Mouse (Mus musculus) urinary bladder, postnatal 25 days (tissue): ENCODE measurements at regions not wholly inside any gene's neighbourhood (a gene's known extent, or its start where the extent isn't known, plus 50 kb on each side); places are given as distances from the start of the nearest gene placed in this dataset.

Experiments
- DNase-seq: peaks from one replicate; pipeline ENCODE4 v3.0.0; 2022; ENCODE audit warnings: low spot score

GRCm38 (mm10) chr19:28205691-28206090 lies 194.7 kb upstream of the Rfx3 start:
- no peak for DNase-seq

GRCm38 (mm10) chr19:28203719-28204118 lies 192.8 kb upstream of the Rfx3 start:
- DNase-seq = no peak

DNA sequence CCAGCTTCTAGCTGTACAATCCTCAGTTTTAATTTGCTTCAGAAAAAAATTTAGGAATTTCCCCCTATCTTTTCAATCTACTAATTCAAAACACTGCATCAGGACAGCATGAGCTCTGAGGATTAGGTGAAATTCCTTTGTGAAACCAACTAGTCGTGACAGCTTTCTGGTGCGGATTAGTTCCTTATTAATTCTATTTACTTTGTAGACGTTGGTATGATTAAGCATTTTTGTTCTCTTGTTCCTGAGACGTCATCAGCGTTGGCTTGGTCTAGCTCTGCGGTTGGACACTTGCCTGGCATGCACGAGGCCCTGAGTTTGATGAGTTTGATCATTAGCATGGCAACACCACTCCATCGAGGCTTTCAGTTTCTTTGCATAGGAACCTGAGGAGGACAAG lies 188.4 kb upstream of the Rfx3 start:
- DNase-seq = no peak

DNA sequence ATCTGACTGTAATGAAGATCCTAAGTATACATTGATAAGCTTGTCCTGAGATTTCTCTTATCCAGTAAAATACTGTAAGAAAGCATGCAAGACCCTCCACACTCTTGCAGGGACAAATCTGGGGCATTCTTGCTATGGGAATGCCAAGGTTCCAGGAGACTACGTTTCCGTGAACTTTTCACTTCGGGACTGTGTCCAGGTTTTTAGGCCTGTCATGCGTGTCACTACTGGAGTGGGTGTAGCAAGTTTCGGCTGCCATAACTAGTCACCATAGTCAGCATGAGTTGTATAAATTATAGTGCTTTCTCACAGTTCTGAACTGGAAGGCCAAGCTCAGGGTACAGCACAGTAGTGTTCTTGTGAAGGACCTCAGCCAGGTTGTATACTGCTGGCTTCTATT lies 185.9 kb upstream of the Rfx3 start:
- no peak for DNase-seq

DNA sequence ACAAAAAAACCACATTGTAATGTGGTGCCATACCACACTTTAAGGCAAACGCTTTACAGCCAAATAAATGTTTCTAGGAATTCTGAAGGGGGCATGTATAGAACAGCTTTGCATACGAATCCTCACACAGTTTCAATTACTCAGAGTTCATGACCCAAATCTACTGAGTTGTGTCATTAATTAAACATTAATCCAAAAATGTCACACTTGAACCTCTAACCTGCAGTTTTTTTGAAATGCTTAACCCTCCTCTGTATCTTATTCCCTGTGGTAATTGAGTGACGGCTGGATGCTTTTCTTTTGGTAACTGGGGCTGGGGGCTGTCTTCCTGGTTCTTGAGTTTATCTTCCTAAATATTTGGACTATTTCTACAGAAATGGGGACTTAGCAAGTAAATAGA lies 181.3 kb upstream of the Rfx3 start:
- DNase-seq = no peak

GRCm38 (mm10) chr19:28191428-28192116 lies 180.6 kb upstream of the Rfx3 start:
- no peak for DNase-seq

DNA sequence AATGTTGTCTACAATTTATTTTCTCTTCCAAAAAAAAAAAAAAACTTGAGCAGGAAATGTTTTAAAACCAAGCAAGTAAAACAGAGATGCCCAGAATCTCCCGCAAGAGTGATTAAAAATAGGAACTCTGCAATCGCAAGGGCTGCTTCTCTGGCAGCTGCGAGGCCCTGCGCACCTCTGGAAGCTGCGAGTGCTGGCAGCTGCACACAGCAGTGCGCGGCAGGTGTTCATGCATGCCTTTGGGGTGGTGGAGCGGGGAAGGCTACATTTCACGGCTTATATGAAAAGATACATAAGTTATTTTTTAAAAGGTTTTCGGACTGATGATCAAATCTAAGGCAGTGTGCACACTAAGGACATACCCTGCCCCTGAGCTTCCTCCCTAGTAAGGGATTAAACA lies 179.3 kb upstream of the Rfx3 start:
- DNase-seq = no peak

DNA sequence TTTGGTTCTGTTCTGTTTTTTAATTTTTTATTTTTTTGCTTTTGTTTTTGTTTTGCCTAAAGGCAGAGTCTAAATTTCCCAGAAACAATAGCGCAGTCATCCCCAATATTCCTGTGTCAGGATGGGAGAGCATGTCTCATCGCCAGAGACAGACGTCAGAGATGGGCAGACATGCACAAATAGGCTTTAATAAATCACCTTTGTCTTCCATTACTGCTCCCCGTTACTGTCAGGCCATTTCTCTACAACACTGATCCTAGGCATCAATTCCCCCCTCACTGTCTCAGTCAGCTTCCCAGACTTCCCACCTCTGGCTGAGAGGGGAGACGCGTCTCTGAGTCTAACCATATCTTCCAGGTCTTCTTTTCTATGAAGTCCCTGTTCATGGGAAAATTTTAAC lies 177.4 kb upstream of the Rfx3 start:
- no peak for DNase-seq

GRCm38 (mm10) chr19:28182411-28183182 lies 171.6 kb upstream of the Rfx3 start:
- no peak for DNase-seq

DNA sequence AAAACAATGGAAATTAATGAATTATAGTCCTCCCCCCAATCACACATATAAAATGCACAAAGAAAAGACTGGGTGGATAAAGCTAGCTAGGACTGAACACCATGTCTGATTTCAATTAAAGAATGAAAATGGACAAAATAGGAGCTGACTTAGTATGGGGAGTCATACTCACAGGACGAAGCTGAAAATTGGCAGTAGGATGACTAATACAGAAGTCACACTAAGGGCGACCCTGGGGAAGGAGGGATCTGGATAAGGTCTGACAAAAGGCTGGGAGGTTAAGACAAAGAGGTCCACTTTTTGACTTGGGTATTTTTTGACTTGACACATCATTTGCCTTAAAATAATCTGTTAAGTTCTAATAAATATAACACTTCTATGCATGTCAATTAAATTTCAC lies 170.2 kb upstream of the Rfx3 start:
- no peak for DNase-seq

- DNase-seq = no peak
Measured at GRCm38 (mm10) chr19:28178114-28178513, 167.1 kb upstream of the Rfx3 start.

DNA sequence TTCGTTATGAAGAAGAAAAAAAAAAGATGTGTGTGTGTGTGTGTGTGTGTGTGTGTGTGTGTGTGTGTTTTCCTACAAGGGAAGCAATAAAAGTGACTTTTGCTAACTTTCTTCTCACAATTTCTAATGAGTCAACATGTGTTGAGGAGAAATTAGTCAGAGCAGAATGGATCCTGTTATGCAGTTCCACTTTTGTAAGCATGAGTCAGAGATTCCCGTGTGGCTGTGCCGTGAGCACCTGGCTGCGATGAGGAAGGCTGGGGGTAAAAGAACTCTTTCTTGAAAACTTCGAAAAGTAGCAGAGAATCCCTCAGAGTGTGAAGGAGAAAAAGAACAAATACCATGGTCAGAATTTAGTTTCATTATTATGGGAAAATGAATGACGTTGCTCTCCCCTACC lies 165.9 kb upstream of the Rfx3 start:
- no peak for DNase-seq

- DNase-seq = no peak
Measured at GRCm38 (mm10) chr19:28171836-28172534, 161.0 kb upstream of the Rfx3 start.

GRCm38 (mm10) chr19:28167451-28168165 lies 156.6 kb upstream of the Rfx3 start:
- no peak for DNase-seq

- no peak for DNase-seq
Measured at GRCm38 (mm10) chr19:28166626-28167025, 155.7 kb upstream of the Rfx3 start.

GRCm38 (mm10) chr19:28165901-28166361 lies 155.0 kb upstream of the Rfx3 start:
- DNase-seq = peak; percentile 32

GRCm38 (mm10) chr19:28163195-28163594 lies 152.2 kb upstream of the Rfx3 start:
- no peak for DNase-seq

DNA sequence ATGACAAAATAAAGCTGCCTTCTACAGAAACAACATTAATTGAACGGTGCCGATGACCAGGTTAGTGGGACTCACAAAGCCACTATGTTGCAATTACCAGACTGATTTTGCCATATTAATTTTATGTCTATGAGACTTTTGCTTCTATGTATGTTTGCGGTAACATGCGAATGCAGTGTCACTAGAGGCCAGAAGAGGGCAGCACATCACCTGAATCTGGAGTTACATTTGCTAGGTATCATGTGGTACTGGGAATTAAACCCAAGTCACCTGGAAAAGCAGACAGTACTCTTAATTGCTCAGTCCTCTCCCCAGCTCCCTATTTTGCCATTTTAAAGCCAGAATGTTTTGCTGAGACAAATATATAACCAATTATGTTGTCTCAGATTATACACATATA lies 149.6 kb upstream of the Rfx3 start:
- DNase-seq = no peak

- DNase-seq = no peak
Measured at GRCm38 (mm10) chr19:28157196-28157595, 146.2 kb upstream of the Rfx3 start.

DNA sequence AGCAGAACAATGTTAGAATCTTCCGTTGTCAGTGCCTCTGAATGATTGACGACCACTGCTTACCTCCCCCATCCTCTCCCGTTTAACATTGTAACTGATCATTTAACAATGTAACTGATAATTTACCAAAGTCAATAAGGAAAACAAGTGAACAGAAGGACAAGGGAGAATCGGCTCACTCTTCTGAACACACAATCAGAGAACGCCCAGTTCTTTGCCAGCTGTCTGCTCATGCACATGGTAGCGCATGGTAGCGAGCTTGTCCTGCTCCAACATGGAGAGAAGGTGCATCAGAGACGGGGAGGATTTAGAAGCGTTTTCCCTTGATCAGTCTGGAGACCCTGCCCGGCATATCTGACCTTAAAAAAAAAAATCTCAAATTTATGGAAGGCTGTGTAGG lies 126.6 kb upstream of the Rfx3 start:
- no peak for DNase-seq

GRCm38 (mm10) chr19:28134806-28135205 lies 123.8 kb upstream of the Rfx3 start:
- no peak for DNase-seq
